ENCODE assay signal across 31 mouse cellular contexts in genomic region chr6:41951330-41951729, GRCm38 (mm10). TPM values are rescaled to one million over a fixed set of nuclear protein-coding genes. Genes with fewer than 3 reads are reported as not detected.
A peak's percentile ranks its signal among the peaks of the same experiment; 100 is the strongest.
DNase-seq lines count a peak whose midpoint lies in the region; ATAC-seq and TF ChIP-seq lines count a peak whose summit lies in the region.
"Had no signal": no experiment of that assay in that cellular context is flagged by ENCODE, and none has a peak within 500 bp of the region (broad histone marks: within the 10 kb centered on the region; RNA-seq: fewer than 3 reads in every experiment).

Sval1 (plus strand) TSS chr6:41951630.

- H3K27me3 ChIP-seq in intestine, postnatal 0 days (replicated peaks; ENCODE audit: control insufficient read depth, insufficient read depth, low read length) = no peaks in the 10 kb centered on the region
- H3K27me3 ChIP-seq in intestine, embryonic 15.5 days (replicated peaks) = no peaks in the 10 kb centered on the region
- H3K27me3 ChIP-seq: CH12.LX; embryonic facial prominence, embryonic 12.5 days; forebrain, embryonic 12.5 days had no signal

- no peaks in the 10 kb centered on the region for H3K4me1 ChIP-seq in intestine, postnatal 0 days (replicated peaks; ENCODE audit: control insufficient read depth, insufficient read depth, low read length)
- no peaks in the 10 kb centered on the region for H3K4me1 ChIP-seq in intestine, embryonic 15.5 days (replicated peaks)
- H3K4me1 ChIP-seq: embryonic facial prominence, embryonic 10.5 days; embryonic facial prominence, embryonic 12.5 days; forebrain, embryonic 10.5 days; forebrain, embryonic 12.5 days had no signal

- WGBS in intestine, postnatal 0 days = 72% methylated on average over 1 of the region's 1 CpGs
- 57% methylated on average over 1 of the region's 1 CpGs for WGBS in intestine, embryonic 15.5 days

- H3K9ac ChIP-seq in intestine, postnatal 0 days (ENCODE audit: low read depth, low read length) = no peak within 1 kb of the TSS
- no peak within 1 kb of the TSS for H3K9ac ChIP-seq in intestine, embryonic 15.5 days
- H3K9ac ChIP-seq: embryonic facial prominence, embryonic 12.5 days; forebrain, embryonic 12.5 days had no signal

- H3K4me3 ChIP-seq in intestine, postnatal 0 days (ENCODE audit: low read depth, low read length) = no peak within 1 kb of the TSS
- H3K4me3 ChIP-seq in intestine, embryonic 15.5 days (replicated peaks) = no peak within 1 kb of the TSS
- H3K4me3 ChIP-seq: embryonic facial prominence, embryonic 10.5 days; embryonic facial prominence, embryonic 12.5 days; erythroblast, embryonic 14.5 days; forebrain, embryonic 10.5 days; forebrain, embryonic 12.5 days had no signal

- no peak for ATAC-seq in intestine, postnatal 0 days
- ATAC-seq in intestine, embryonic 15.5 days = no peak
- ATAC-seq: activated CD4-positive, CD25-positive, alpha-beta regulatory T cell, adult 4 months; CD4-positive, CD25-positive, alpha-beta regulatory T cell, adult 4 months; forebrain, embryonic 14.5 days; forebrain, embryonic 16.5 days; Patski had no signal

- no peak for TF ChIP-seq CTCF in intestine, postnatal 0 days (IDR thresholded peaks at IDR 0.05; ENCODE audit: low read depth)

- DNase-seq in layer of hippocampus, adult 18-20 months (ENCODE audit: low spot score in 2 of 2) = peak; percentile 2 to 7
- no peak for DNase-seq in layer of hippocampus, postnatal 36 days
- DNase-seq in layer of hippocampus, postnatal 14 days (ENCODE audit: low spot score in 2 of 2) = peak; percentile 1 to 13
- DNase-seq in layer of hippocampus, postnatal 25 days (ENCODE audit: extremely low spot score in 1 of 2, low spot score in 1 of 2) = no peak
- DNase-seq in testis, postnatal 10 days (ENCODE audit: low spot score) = no peak
- DNase-seq: adrenal gland, adult 8-10 months; adrenal gland, postnatal 14 days; adrenal gland, postnatal 36 days; B cell, adult 2 months; cerebellum, adult 11-12 months; cerebellum, adult 2 months; cerebellum, adult 9-10 months; cerebellum, postnatal 10 days; cerebellum, postnatal 25 days had no signal

- H3K27ac ChIP-seq in intestine, postnatal 0 days (ENCODE audit: low read depth, low read length) = no peak within 1 kb of the TSS
- no peak within 1 kb of the TSS for H3K27ac ChIP-seq in intestine, embryonic 15.5 days
- H3K27ac ChIP-seq: embryonic facial prominence, embryonic 10.5 days; embryonic facial prominence, embryonic 12.5 days; forebrain, embryonic 10.5 days; forebrain, embryonic 12.5 days had no signal

- H3K4me2 ChIP-seq in intestine, postnatal 0 days (replicated peaks; ENCODE audit: low read depth) = no peak within 1 kb of the TSS
- H3K4me2 ChIP-seq in intestine, embryonic 15.5 days (replicated peaks) = no peak within 1 kb of the TSS
- H3K4me2 ChIP-seq: embryonic facial prominence, embryonic 12.5 days; forebrain, embryonic 12.5 days had no signal

- no peaks in the 10 kb centered on the region for H3K9me3 ChIP-seq in intestine, postnatal 0 days (ENCODE audit: control insufficient read depth)
- no peaks in the 10 kb centered on the region for H3K9me3 ChIP-seq in intestine, embryonic 15.5 days
- H3K9me3 ChIP-seq: embryonic facial prominence, embryonic 10.5 days; embryonic facial prominence, embryonic 12.5 days; forebrain, embryonic 10.5 days; forebrain, embryonic 12.5 days; G1E had no signal

- no peaks in the 10 kb centered on the region for H3K36me3 ChIP-seq in intestine, postnatal 0 days (ENCODE audit: control insufficient read depth, insufficient read depth)
- H3K36me3 ChIP-seq in intestine, embryonic 15.5 days = no peaks in the 10 kb centered on the region
- H3K36me3 ChIP-seq: embryonic facial prominence, embryonic 10.5 days; embryonic facial prominence, embryonic 12.5 days; forebrain, embryonic 10.5 days; forebrain, embryonic 12.5 days; G1E had no signal

RNA-seq across cellular contexts. Expression of gene Sval1, which starts in this region (rescaled TPM):
- polyA plus RNA-seq in intestine, postnatal 0 days (2015; fragmentation: Nextera tagmentation; extraction: Ambion mirVana) = 8.9 and 11.9 TPM in 2 replicates
- polyA plus RNA-seq in intestine, embryonic 15.5 days (2015; fragmentation: Nextera tagmentation; extraction: Ambion mirVana) = 1.9 and 6.4 TPM in 2 replicates
- not detected for total RNA-seq in layer of hippocampus, adult 18-20 months (2021)
- total RNA-seq in layer of hippocampus, postnatal 36 days (2021) = not detected
- not detected for total RNA-seq in layer of hippocampus, postnatal 14 days (2021)
- not detected for total RNA-seq in layer of hippocampus, postnatal 25 days (2021)
- total RNA-seq: adrenal gland, adult 18-20 months; adrenal gland, adult 8-10 months; adrenal gland, postnatal 14 days; adrenal gland, postnatal 36 days; CH12.LX; G1E had no signal
- polyA plus RNA-seq: activated CD4-positive, CD25-positive, alpha-beta regulatory T cell, adult 4 months; CD4-positive, CD25-positive, alpha-beta regulatory T cell, adult 4 months; cerebellum, adult 2 months; cortical plate, adult 2 months; embryonic facial prominence, embryonic 10.5 days; embryonic facial prominence, embryonic 12.5 days; embryonic facial prominence, embryonic 14.5 days; erythroblast, embryonic 14.5 days; forebrain, embryonic 10.5 days; forebrain, embryonic 12.5 days; forebrain, embryonic 14.5 days; forebrain, embryonic 16.5 days; G1E; Patski had no signal

Comparison
In these comparisons a context has a peak if more than half of its experiments do, and no peak if none do; other contexts are left out.
1. Peak in DNase-seq in layer of hippocampus, adult 18-20 months; RNA of the gene not detected or under 1 TPM.
2. Peak in DNase-seq in layer of hippocampus, postnatal 14 days; RNA of the gene not detected or under 1 TPM.